Mouse (Mus musculus) cerebellum, adult 11-12 months (tissue): ENCODE measurements around the gene Rcor1.

Experiments
- DNase-seq: peaks from one replicate; pipeline ENCODE4 v3.0.0; 2022

The Rcor1 gene

GRCm38 (mm10) chr12:111038976-111039612 is at the start of gene Rcor1:
Gene Rcor1, plus strand, starts transcription at chr12:111039351.
- DNase-seq: peak; percentile 100

GRCm38 (mm10) chr12:110989409-110989808 is 49.7 kb upstream of the Rcor1 start:
- DNase-seq: peak; percentile 3

- DNase-seq: no peak
Observed at GRCm38 (mm10) chr12:110990500-110990899, 48.7 kb upstream of the Rcor1 start.

- peak; percentile 72 for DNase-seq
Observed at GRCm38 (mm10) chr12:110991361-110992127, 47.6 kb upstream of the Rcor1 start.

- peak; percentile 89 for DNase-seq
Observed at GRCm38 (mm10) chr12:110992128-110992553, 47.0 kb upstream of the Rcor1 start.

- peak; percentile 60 for DNase-seq
Observed at GRCm38 (mm10) chr12:110992771-110993170, 46.4 kb upstream of the Rcor1 start.

GRCm38 (mm10) chr12:110993226-110993625 is 45.9 kb upstream of the Rcor1 start:
- no peak for DNase-seq

- DNase-seq: no peak
Observed at GRCm38 (mm10) chr12:110994666-110995065, 44.5 kb upstream of the Rcor1 start.

- DNase-seq: no peak
Observed at GRCm38 (mm10) chr12:110998092-110998491, 41.1 kb upstream of the Rcor1 start.

GRCm38 (mm10) chr12:110999820-111000219 is 39.3 kb upstream of the Rcor1 start:
- DNase-seq: no peak

GRCm38 (mm10) chr12:111000956-111001355 is 38.2 kb upstream of the Rcor1 start:
- no peak for DNase-seq

- no peak for DNase-seq
Observed at GRCm38 (mm10) chr12:111004142-111004541, 35.0 kb upstream of the Rcor1 start.

GRCm38 (mm10) chr12:111005803-111006202 is 33.3 kb upstream of the Rcor1 start:
- DNase-seq: no peak

- no peak for DNase-seq
Observed at GRCm38 (mm10) chr12:111006339-111006738, 32.8 kb upstream of the Rcor1 start.

- DNase-seq: no peak
Observed at GRCm38 (mm10) chr12:111007134-111008103, 31.7 kb upstream of the Rcor1 start.

GRCm38 (mm10) chr12:111008500-111009490 is 30.4 kb upstream of the Rcor1 start:
- peak; percentile 53 for DNase-seq

GRCm38 (mm10) chr12:111009615-111010257 is 29.4 kb upstream of the Rcor1 start:
- DNase-seq: no peak

GRCm38 (mm10) chr12:111016807-111017206 is 22.3 kb upstream of the Rcor1 start:
- no peak for DNase-seq

- no peak for DNase-seq
Observed at GRCm38 (mm10) chr12:111018068-111018467, 21.1 kb upstream of the Rcor1 start.

GRCm38 (mm10) chr12:111019086-111019485 is 20.1 kb upstream of the Rcor1 start:
- no peak for DNase-seq

- DNase-seq: no peak
Observed at GRCm38 (mm10) chr12:111021138-111021537, 18.0 kb upstream of the Rcor1 start.
